Mouse (Mus musculus) heart, embryonic 10.5 days (tissue): ENCODE data around the gene Pla2g2d. TPM values are rescaled to one million over a fixed set of nuclear protein-coding genes. Genes with fewer than 3 reads are reported as not detected.
A peak's percentile ranks its signal among the peaks of the same experiment; 100 is the strongest.

Experiments
- DNase-seq: peaks from one replicate; pipeline ENCODE4 v3.0.0-alpha.2; 2017; ENCODE audit warnings: low spot score
- H3K27ac ChIP-seq: fragments of 300-500 bp; sonication (generic); 2 replicates; pipeline ENCODE4 v1.5.1; 2016; ENCODE audit warnings: mild to moderate bottlenecking
- H3K27me3 ChIP-seq: fragments of 300-500 bp; sonication (generic); 2 replicates; pipeline ENCODE4 v1.6.1; 2016; ENCODE audit warnings: mild to moderate bottlenecking; ENCODE audit not compliant: poor library complexity, insufficient read depth, severe bottlenecking
- H3K36me3 ChIP-seq: fragments of 300-500 bp; sonication (generic); 2 replicates; pipeline ENCODE4 v1.6.1; 2016; ENCODE audit warnings: mild to moderate bottlenecking, moderate library complexity
- H3K4me1 ChIP-seq: fragments of 300-500 bp; sonication (generic); 2 replicates; pipeline ENCODE4 v1.6.1; 2016; ENCODE audit warnings: mild to moderate bottlenecking
- H3K4me3 ChIP-seq: fragments of 300-500 bp; sonication (generic); 2 replicates; pipeline ENCODE4 v1.5.1; 2016; ENCODE audit warnings: mild to moderate bottlenecking, moderate library complexity
- H3K9me3 ChIP-seq: fragments of 300-500 bp; sonication (generic); 2 replicates; pipeline ENCODE4 v1.6.1; 2016; ENCODE audit warnings: mild to moderate bottlenecking, moderate library complexity
- WGBS: fragments of 180-500 bp; shearing (Covaris S2); methylation state at CpG from one replicate; pipeline ENCODE4 v1.1.7; 2016; 5-methylcytosine and 5-hydroxymethylcytosine counted together
- polyA plus RNA-seq: library from polyadenylated mRNA; unstranded; fragments of >200 nt; fragmentation: Nextera tagmentation; extraction: Ambion mirVana; gene quantifications from 2 replicates; pipeline ENCODE4 v1.2.1, GENCODE M21; 2016

Pla2g2d gene
- polyA plus RNA-seq, 1 experiment from 2014 or later, result 0.19 TPM

DNA sequence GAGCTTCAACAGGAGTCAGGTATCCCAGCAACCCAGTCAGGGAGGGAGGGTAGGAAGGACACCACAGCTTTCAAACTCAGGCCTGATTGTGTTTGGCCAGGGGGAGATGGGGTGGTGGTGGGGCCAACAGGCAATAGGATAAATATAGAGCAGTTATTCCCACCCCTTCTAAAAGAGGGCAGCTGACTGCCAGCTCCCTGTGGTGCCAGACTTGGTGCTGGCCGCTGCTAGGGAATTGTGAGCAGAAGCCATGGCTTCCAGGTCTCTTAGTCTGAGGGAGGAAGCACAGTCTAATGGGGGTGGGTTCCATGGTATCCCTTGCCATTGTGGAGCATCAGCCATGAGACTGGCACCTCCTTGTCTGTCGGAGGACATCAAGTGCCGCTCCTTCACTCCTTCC, 21.9 kb upstream of the Pla2g2d start:
- Histone ChIP-seq H3K9me3 (peaks cover 4% of the 10 kb centered on the region; the same call in 1 of the 2 replicates), H3K36me3 (no peaks in the 10 kb centered on the region), H3K27me3 (peaks cover 24% of the 10 kb centered on the region; the same call in 1 of the 2 replicates), H3K27ac (no peak overlapping the region), H3K4me3 (no peak overlapping the region), H3K4me1 (peaks cover 19% of the 10 kb centered on the region)
- DNase-seq, result no peak
- WGBS, result 77% methylated on average over 3 of the region's 3 CpGs

DNA sequence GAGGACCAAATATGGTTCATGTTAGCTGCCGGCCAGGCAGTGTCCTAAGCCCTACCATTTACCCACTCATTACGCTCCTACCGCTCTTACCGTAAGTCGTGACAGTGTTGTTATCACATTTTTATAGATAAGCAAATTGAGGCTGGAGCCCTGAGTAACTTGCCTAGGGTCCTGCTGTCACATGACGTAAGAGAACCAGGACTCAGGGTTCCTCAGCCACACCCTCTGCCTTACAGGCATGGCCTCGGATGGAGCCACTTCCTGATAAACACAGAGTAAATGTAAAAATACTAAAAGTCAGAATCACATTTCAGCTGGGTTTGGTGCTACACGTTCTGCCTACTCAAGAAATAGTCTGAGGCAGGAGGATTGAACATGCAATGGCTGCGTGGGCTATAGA, 21.1 kb upstream of the Pla2g2d start:
- Histone ChIP-seq H3K27me3 (peaks cover 17% of the 10 kb centered on the region; the same call in 1 of the 2 replicates), H3K4me3 (no peak overlapping the region), H3K4me1 (peaks cover 26% of the 10 kb centered on the region), H3K9me3 (peaks cover 4% of the 10 kb centered on the region; the same call in 1 of the 2 replicates), H3K27ac (no peak overlapping the region), H3K36me3 (no peaks in the 10 kb centered on the region)
- WGBS, result 50% methylated on average over 9 of the region's 9 CpGs
- no peak for DNase-seq

DNA sequence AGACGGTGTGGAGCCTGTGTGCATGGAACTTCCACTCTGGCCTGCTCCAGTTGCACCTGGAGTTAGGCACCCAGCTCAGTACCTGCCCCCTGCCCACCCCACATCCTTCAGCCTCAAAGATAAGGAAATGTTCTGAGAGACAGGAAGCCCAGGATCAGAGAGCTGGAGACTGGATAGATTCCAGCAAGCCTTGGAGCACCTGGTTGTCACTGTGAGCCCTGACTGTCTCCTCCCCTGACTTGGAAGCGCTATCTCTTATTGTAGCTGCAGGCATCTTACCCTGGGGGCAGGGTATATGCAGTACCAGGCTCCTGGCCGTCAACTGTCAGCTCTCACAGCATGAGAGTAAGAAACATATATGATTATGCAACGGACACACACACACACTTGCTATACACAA, 20.1 kb upstream of the Pla2g2d start:
- Histone ChIP-seq H3K27ac (peak overlapping the region; percentile 19; the same call in 1 of the 2 replicates), H3K4me3 (no peak overlapping the region), H3K27me3 (peaks cover 12% of the 10 kb centered on the region; the same call in 1 of the 2 replicates), H3K4me1 (peaks cover 26% of the 10 kb centered on the region), H3K36me3 (no peaks in the 10 kb centered on the region), H3K9me3 (peaks cover 4% of the 10 kb centered on the region; the same call in 1 of the 2 replicates)
- DNase-seq, result no peak
- WGBS, result 67% methylated on average over 4 of the region's 4 CpGs

DNA sequence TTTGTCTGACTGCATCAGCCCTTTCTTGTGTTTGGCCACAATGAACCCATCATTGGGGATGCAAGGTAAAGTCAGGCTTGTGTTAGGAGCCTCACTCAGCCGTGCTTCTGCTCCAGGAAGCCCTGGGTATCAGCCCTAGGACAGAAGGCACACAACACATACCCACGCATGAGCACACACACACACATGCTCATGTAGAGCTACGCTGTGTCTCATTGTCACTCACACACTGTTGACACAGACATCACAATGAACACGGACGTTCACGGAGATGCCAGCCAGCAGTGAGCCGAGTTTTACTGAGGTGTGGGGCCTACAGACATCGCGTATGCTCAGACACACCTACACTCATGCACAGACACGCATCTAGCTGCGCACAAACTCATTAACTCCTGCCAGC, 19.6 kb upstream of the Pla2g2d start:
- no peak for DNase-seq
- Histone ChIP-seq H3K9me3 (peaks cover 4% of the 10 kb centered on the region; the same call in 1 of the 2 replicates), H3K27ac (no peak overlapping the region), H3K4me1 (peaks cover 26% of the 10 kb centered on the region), H3K36me3 (no peaks in the 10 kb centered on the region), H3K27me3 (peaks cover 6% of the 10 kb centered on the region; the same call in 1 of the 2 replicates), H3K4me3 (no peak overlapping the region)
- WGBS, result 81% methylated on average over 11 of the region's 11 CpGs

DNA sequence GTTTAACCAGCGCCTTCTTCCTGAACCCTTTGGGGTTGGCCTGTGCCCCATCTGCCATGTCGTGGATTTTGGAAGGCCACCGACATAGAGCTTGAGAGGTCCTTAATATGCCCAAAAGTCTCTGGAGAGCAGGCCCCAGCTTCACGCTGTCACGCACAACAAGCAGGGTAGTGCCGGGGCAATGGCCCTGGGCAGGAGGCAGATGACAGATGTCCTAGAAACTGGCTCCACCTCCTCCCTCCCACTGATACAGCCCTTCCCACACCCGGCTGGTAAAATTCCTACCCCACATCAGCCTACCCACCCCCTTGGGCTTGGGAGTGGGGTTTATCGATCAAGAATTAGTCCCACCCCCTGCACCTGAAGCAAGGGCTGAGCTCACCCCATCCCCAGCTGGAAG, 18.1 kb upstream of the Pla2g2d start, which contains the start of gene Pla2g2f:
Gene Pla2g2f (minus strand): TSS at position 211 of the 400 bp plus-strand sequence.
- Histone ChIP-seq H3K9me3 (peaks cover 4% of the 10 kb centered on the region; the same call in 1 of the 2 replicates), H3K27me3 (no peaks in the 10 kb centered on the region; the same call in 1 of the 2 replicates), H3K27ac (no peak within 1 kb of the TSS), H3K36me3 (no peaks in the 10 kb centered on the region), H3K4me1 (peaks cover 26% of the 10 kb centered on the region), H3K4me3 (no peak within 1 kb of the TSS)
- WGBS, result 80% methylated on average over 8 of the region's 8 CpGs
- DNase-seq, result no peak

DNA sequence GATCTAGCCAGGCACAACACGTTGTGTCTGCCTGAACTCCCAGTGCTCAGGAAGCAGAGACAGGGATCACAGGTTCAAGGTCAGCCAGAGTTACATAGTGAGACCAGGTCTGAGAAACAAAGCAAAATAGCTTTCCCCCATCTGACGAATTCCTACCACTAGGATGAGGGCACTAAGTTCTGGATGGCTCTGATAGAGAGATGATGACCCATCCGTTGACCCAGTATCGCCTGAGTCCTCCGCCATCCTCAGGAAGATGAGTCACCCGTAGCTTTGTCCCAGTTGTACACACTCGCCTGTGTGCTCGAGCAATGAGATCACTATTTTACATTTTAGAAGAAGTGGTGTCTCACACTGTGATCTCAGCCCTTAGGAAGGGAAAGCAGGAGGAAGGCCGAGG, 13.3 kb upstream of the Pla2g2d start:
- no peak for DNase-seq
- no peaks in the 10 kb centered on the region for H3K9me3 ChIP-seq
- H3K36me3 ChIP-seq, result no peaks in the 10 kb centered on the region
- peaks cover 7% of the 10 kb centered on the region; the same call in 1 of the 2 replicates for H3K4me1 ChIP-seq
- no peak overlapping the region for H3K27ac ChIP-seq
- H3K4me3 ChIP-seq, result no peak overlapping the region
- WGBS, result 64% methylated on average over 9 of the region's 9 CpGs
- peaks cover 3% of the 10 kb centered on the region; the same call in 1 of the 2 replicates for H3K27me3 ChIP-seq

DNA sequence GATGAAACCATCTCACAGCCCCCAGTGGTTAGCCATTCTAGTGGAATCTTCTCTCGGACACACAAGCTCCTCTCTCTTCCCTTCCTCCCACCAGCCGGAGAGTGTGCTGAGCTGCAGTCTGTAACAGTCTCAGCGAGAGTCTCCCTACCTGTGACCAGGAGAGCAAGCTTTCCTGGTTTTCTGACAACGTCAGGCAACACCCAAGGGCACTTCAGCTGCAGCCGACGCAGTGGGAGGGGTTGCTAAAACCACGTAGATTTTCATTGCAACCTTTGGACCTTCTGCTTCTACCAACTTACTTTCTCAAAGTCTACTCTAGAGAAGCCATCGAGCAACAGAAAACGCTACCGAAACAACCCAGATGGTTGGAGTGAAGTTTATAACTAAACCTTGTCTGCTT, 3.6 kb upstream of the Pla2g2d start:
- Histone ChIP-seq H3K27ac (no peak overlapping the region), H3K4me1 (no peaks in the 10 kb centered on the region), H3K4me3 (no peak overlapping the region), H3K9me3 (no peaks in the 10 kb centered on the region), H3K36me3 (no peaks in the 10 kb centered on the region), H3K27me3 (peaks cover 38% of the 10 kb centered on the region; the same call in 1 of the 2 replicates)
- WGBS, result 80% methylated on average over 10 of the region's 10 CpGs
- no peak for DNase-seq

DNA sequence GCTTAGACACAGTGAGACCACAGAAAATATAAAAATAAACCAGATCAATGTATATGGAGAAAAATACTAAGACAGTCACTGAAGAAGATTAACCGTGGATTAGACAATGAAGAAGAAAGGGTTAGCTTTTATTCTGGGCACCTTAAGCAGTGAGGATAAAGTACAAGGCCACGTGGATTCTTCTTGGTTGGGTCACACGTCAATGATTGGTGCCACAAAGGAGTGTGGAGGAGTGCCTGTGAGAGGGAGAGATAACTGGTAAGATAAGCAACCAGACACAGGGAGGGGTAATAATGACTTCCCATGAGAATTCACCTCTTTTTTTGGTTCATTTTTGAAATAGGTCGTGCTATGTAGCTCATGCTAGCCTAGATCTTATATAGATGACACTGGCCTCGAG, 3.1 kb upstream of the Pla2g2d start:
- Histone ChIP-seq H3K27ac (no peak overlapping the region), H3K4me3 (no peak overlapping the region), H3K9me3 (no peaks in the 10 kb centered on the region), H3K4me1 (no peaks in the 10 kb centered on the region), H3K27me3 (peaks cover 38% of the 10 kb centered on the region; the same call in 1 of the 2 replicates), H3K36me3 (no peaks in the 10 kb centered on the region)
- WGBS, result 64% methylated on average over 5 of the region's 5 CpGs
- DNase-seq, result no peak

DNA sequence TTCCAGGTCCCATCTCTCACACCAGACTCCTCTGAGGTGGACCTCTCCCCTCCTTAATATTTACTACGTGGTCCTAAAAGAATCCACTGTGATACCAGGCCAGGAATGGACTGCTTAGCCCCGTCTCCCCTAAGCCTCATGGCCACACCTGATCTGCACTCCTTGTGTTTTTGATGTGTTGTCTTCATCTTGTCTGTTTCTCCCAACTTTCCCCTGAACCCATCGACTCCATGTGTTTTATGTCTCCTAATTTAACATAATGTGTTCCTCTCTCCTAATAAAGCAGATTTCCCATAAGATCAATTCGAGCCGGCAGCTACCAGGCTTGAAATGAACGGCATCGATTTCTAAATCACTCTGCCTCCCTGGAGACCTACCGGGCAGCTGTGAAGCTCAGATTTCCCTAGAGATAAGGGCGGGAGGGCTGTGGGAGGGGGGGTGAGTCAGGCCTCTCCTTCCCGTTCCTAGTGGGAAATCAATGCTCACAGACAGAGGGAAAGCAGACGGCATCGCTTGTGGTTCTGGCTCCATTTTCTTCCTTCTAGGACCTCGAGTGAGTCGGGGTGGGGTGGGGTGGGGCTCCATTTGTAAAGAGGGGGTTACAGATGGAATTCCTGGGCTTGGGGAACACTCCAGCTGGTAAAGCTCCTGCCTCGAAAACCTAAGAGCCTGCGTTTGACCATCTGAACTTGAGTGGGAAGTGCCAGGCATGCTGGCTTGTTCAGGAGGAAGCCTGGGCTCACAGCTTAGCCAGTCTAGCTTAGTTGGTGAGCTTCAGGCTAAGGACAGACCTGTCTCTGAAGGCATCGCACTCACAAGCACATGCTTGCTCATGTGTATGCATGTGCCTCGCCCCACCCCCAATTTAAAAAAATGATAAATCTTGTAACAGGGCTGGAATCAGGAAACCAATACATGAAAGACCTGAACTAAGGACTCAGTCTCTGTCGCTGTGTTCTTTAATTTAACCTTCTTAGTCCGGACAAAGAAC, 2.2 kb downstream of the Pla2g2d start:
- Histone ChIP-seq H3K36me3 (no peaks in the 10 kb centered on the region), H3K4me1 (peaks cover 6% of the 10 kb centered on the region; the same call in 1 of the 2 replicates), H3K9me3 (no peaks in the 10 kb centered on the region), H3K4me3 (no peak overlapping the region), H3K27me3 (peaks cover 45% of the 10 kb centered on the region), H3K27ac (no peak overlapping the region)
- DNase-seq, result no peak
- 42% methylated on average over 20 of the region's 20 CpGs for WGBS

DNA sequence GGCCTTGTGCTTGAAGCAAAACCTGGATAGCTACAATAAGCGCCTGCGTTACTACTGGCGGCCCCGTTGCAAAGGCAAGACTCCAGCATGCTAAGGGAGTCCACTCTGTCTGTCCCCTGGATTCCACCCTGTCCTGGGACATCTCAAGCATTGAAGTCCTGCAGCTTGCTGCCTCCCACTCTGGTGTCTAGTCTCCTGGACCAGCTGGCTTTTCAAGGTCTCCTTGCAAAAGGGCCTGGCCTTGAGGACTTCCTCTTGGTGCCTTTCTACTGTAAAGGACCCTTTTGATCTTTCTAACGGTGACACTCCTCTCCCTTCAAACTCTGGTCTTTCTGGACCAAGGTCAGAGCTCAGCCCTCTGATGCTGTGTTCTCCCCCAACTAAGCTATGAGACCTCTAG, 4.8 kb downstream of the Pla2g2d start:
- WGBS, result 79% methylated on average over 5 of the region's 5 CpGs
- Histone ChIP-seq H3K36me3 (no peaks in the 10 kb centered on the region), H3K27me3 (peaks cover 44% of the 10 kb centered on the region)

DNA sequence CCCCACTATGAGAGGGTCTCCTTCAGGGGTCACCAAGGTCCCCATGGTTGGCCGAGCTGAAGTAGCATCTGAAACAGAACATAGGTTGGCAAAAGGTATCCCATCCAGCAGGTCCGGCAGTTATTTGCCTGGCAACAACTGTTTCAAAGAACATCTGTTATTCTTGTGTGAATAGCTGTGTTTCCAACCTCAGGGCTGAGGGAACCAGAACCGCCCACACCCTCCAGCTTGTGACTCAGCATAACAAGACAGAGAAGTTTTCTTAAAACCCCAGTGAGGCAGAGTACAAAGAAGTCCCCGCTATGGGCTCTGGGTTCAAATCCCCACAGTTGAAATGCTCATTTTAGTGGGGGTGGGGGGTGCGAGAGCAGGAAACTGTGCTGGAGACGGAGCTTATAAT, 6.6 kb downstream of the Pla2g2d start:
- Histone ChIP-seq H3K27ac (no peak overlapping the region), H3K36me3 (no peaks in the 10 kb centered on the region), H3K4me1 (peaks cover 6% of the 10 kb centered on the region; the same call in 1 of the 2 replicates), H3K27me3 (peaks cover 35% of the 10 kb centered on the region), H3K4me3 (no peak overlapping the region), H3K9me3 (no peaks in the 10 kb centered on the region)
- WGBS, result 86% methylated on average over 6 of the region's 6 CpGs
- no peak for DNase-seq

More for the DNA sequence above, 4.8 kb downstream of the Pla2g2d start:
- no peak for DNase-seq
- Histone ChIP-seq H3K4me3 (no peak overlapping the region), H3K9me3 (no peaks in the 10 kb centered on the region), H3K27ac (no peak overlapping the region), H3K4me1 (peaks cover 6% of the 10 kb centered on the region; the same call in 1 of the 2 replicates)

DNA sequence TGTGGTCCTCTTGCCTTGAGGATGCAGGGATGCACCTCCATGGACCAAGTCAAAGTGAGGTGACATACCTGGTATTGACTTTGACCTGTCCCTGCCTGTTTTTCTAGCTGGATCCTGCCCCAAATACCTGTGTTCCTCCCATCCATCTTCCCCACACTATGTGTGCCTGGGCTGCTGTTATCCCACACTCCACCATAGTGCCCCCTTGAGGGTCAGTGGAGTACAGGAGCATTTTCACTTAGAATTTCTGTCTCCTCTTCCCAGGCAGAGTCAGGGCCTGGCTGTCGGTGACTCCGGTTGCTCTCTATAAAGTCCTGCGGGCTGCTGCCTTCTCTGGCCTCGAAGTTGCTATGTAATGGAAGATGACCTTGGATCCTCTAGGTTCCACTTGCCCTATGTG, 10.2 kb downstream of the Pla2g2d start:
- no peak for DNase-seq
- Histone ChIP-seq H3K27me3 (peaks cover 17% of the 10 kb centered on the region), H3K36me3 (no peaks in the 10 kb centered on the region), H3K9me3 (no peaks in the 10 kb centered on the region), H3K27ac (no peak overlapping the region), H3K4me1 (no peaks in the 10 kb centered on the region), H3K4me3 (no peak overlapping the region)
- WGBS, result 52% methylated on average over 4 of the region's 4 CpGs

DNA sequence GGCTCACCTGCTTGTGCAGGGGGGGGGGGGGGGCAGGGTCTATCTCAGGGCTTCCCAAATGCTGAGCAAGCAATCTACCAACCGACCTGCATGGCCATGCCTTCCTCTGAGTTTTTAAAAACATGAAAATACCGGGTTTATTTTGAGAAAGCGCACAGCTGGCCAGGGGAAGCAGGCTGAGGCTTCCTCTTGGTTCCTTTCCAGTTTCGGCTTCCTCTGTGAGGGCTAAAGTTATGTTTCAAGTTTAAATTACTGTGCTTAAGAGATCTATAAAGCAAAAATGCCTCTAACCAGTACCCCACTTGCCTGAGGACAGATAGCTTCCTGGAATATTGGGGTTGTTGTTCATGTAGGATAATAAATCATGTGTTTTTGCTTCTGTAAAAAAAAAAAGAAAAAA, 10.6 kb downstream of the Pla2g2d start:
- Histone ChIP-seq H3K27ac (no peak overlapping the region), H3K4me3 (no peak overlapping the region), H3K36me3 (no peaks in the 10 kb centered on the region), H3K9me3 (no peaks in the 10 kb centered on the region), H3K27me3 (peaks cover 21% of the 10 kb centered on the region), H3K4me1 (no peaks in the 10 kb centered on the region)
- 69% methylated on average over 4 of the region's 4 CpGs for WGBS
- DNase-seq, result no peak
